Comparison of ENCODE assay signal across 14 mouse cellular contexts in the genomic region with DNA sequence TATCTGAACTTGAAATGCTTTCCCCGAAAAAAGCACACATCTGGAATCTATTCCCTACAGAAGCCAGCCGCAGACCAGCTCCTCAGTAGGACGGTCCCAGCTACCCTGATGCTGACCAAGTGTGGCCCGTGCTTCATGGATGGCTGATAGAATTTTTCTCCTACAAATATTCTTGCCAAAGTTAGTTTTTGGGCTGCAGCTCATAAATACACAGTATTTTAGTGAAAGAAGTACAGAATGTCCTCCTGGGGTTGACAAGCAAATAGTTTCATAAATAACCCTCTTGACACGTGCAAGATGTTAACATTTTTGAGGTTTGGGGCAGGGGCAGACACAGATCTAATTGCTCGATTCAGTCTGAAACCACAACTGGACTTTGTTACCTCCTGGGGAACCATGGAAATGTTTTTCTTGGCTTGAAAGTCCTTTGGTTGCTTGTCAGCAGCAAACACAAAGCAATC.
A peak's percentile ranks its signal among the peaks of the same experiment; 100 is the strongest.
DNase-seq lines count a peak whose midpoint lies in the region; ATAC-seq and TF ChIP-seq lines count a peak whose summit lies in the region.
"Had no signal": no experiment of that assay in that cellular context is flagged by ENCODE, and none has a peak within 500 bp of the region (broad histone marks: within the 10 kb centered on the region; RNA-seq: fewer than 3 reads in every experiment).

No protein-coding gene starts in this region.

- DNase-seq in heart, postnatal 0 days (ENCODE audit: low spot score): peak; percentile 6
- no peak for DNase-seq in heart, postnatal 4 days
- peak; percentile 88 for DNase-seq in Muller cell, postnatal 12 days (ENCODE audit: inconsistent ontology term)
- DNase-seq in embryonic facial prominence, embryonic 11.5 days (ENCODE audit: low spot score): peak; percentile 62
- peak; percentile 16 to 58 for DNase-seq in kidney, postnatal 36 days
- DNase-seq in left cerebral cortex, adult 8-10 months (ENCODE audit: low spot score in 2 of 2): no peak
- DNase-seq: cerebellum, postnatal 36 days; liver; thymus, postnatal 14 days had no signal

- WGBS in heart, postnatal 0 days: 56% methylated on average over 6 of the region's 6 CpGs
- whole genome bisulfite sequencing in embryonic facial prominence, embryonic 11.5 days: 42% methylated on average over 6 of the region's 6 CpGs

- H3K36me3 ChIP-seq in heart, postnatal 0 days (replicated peaks; ENCODE audit: control insufficient read depth, insufficient read depth, low read length): no peaks in the 10 kb centered on the region
- no peaks in the 10 kb centered on the region for H3K36me3 ChIP-seq in embryonic facial prominence, embryonic 11.5 days (replicated peaks; ENCODE audit: control insufficient read depth, insufficient read depth, low read depth, low read length)

- no peak overlapping the region for H3K9ac ChIP-seq in heart, postnatal 0 days (replicated peaks; ENCODE audit: low read depth, low read length)
- H3K9ac ChIP-seq in embryonic facial prominence, embryonic 11.5 days (replicated peaks; ENCODE audit: low read length): no peak overlapping the region

- no peak overlapping the region for H3K4me3 ChIP-seq in heart, postnatal 0 days (ENCODE audit: low read depth, low read length)
- no peak overlapping the region for H3K4me3 ChIP-seq in embryonic facial prominence, embryonic 11.5 days (ENCODE audit: low read depth, low read length)
- H3K4me3 ChIP-seq: heart, adult 2 months had no signal

- no peak for TF ChIP-seq CTCF in heart, postnatal 0 days (IDR thresholded peaks at IDR 0.05; ENCODE audit: low read depth)

- H3K27ac ChIP-seq in heart, postnatal 0 days (ENCODE audit: low read depth): no peak overlapping the region
- H3K27ac ChIP-seq in embryonic facial prominence, embryonic 11.5 days (replicated peaks; ENCODE audit: low read depth, low read length): no peak overlapping the region
- H3K27ac ChIP-seq: heart, adult 2 months; hindbrain, postnatal 0 days had no signal

- H3K4me2 ChIP-seq in heart, postnatal 0 days (ENCODE audit: low read depth, low read length): no peak overlapping the region
- no peak overlapping the region for H3K4me2 ChIP-seq in embryonic facial prominence, embryonic 11.5 days (ENCODE audit: low read depth, low read length)

- H3K27me3 ChIP-seq in heart, postnatal 0 days (ENCODE audit: control insufficient read depth, insufficient read depth, low read length): no peaks in the 10 kb centered on the region
- H3K27me3 ChIP-seq in embryonic facial prominence, embryonic 11.5 days (ENCODE audit: control insufficient read depth, insufficient read depth, low read length): no peaks in the 10 kb centered on the region

- TF ChIP-seq EP300 in heart, postnatal 0 days (IDR thresholded peaks at IDR 0.05; ENCODE audit: low read depth): no peak

- H3K9me3 ChIP-seq in heart, postnatal 0 days (replicated peaks; ENCODE audit: control insufficient read depth, low read length): no peaks in the 10 kb centered on the region
- H3K9me3 ChIP-seq in embryonic facial prominence, embryonic 11.5 days (replicated peaks; ENCODE audit: control insufficient read depth, low read length): no peaks in the 10 kb centered on the region

- H3K4me1 ChIP-seq in heart, postnatal 0 days (ENCODE audit: control insufficient read depth, insufficient read depth): no peaks in the 10 kb centered on the region
- H3K4me1 ChIP-seq in embryonic facial prominence, embryonic 11.5 days (ENCODE audit: control insufficient read depth, insufficient read depth, low read length): no peaks in the 10 kb centered on the region

- no peak for ATAC-seq in heart, postnatal 0 days (ENCODE audit: insufficient read depth, low read depth)
- no peak; the same call in 1 of the 2 replicates for ATAC-seq in embryonic facial prominence, embryonic 11.5 days (replicated peaks; ENCODE audit: insufficient number of reproducible peaks, low FRiP score, low TSS enrichment, low read depth)
- no peak for ATAC-seq in CD4-positive, CD25-positive, alpha-beta regulatory T cell, adult 4 months
- ATAC-seq: activated CD4-positive, CD25-positive, alpha-beta regulatory T cell, adult 4 months; forebrain, embryonic 14.5 days; hindbrain, postnatal 0 days had no signal

Comparison
In these comparisons a context has a peak if more than half of its experiments do, and no peak if none do; other contexts are left out.
1. DNase-seq: peak in heart, postnatal 0 days (single experiment), Muller cell, postnatal 12 days (single experiment), embryonic facial prominence, embryonic 11.5 days (single experiment) and kidney, postnatal 36 days (2 of 2); none in heart, postnatal 4 days (single experiment) and left cerebral cortex, adult 8-10 months (0 of 2).